Mouse (Mus musculus) G1E (cell line): ENCODE measurements around the gene Mex3d.

Experiments
- CTCF ChIP-seq: IDR thresholded peaks from 2 replicates; pipeline ENCODE4 v1.5.1; 2012; ENCODE audit warnings: low read depth, low read length, inconsistent platforms, mixed read lengths
- GATA1 ChIP-seq: IDR thresholded peaks from 2 replicates; pipeline ENCODE4 v1.6.1; 2012; ENCODE audit warnings: borderline replicate concordance, low read length, inconsistent platforms, mixed read lengths
- GATA2 ChIP-seq: IDR thresholded peaks from 2 replicates; pipeline ENCODE4 v1.6.1; 2012; ENCODE audit warnings: low read depth, low read length, inconsistent platforms, borderline replicate concordance
- POLR2AphosphoS5 ChIP-seq: IDR thresholded peaks from 2 replicates; pipeline ENCODE4 v1.6.1; 2012; ENCODE audit warnings: low read depth, low read length, inconsistent platforms; ENCODE audit not compliant: insufficient replicate concordance
- TAL1 ChIP-seq: conservative IDR thresholded peaks from 2 replicates; pipeline ENCODE4 v1.6.1; 2012; ENCODE audit warnings: low read depth, low read length, inconsistent platforms, mixed read lengths

- TF ChIP-seq CTCF (0 out of 2 replicates have a peak, but pooled peaks have one; percentile 3), GATA1 (no peak), GATA2 (no peak), POLR2AphosphoS5 (no peak), TAL1 (no peak)
These were observed 4.0 kb downstream of the Mex3d start for GRCm38 (mm10) chr10:80383431-80383830.
